Mouse (Mus musculus) urinary bladder, postnatal 10 days (tissue): Measurements from ENCODE around the gene Rpl22l1.
"Not testable (repeated sequence)": the region's sequence is repeated elsewhere in the genome, so short reads cannot be mapped to it uniquely, and the experiment has no call there.

Experiments
- DNase-seq: peaks from one replicate; pipeline ENCODE4 v3.0.0; 2022; ENCODE audit warnings: low spot score

Rpl22l1 gene

DNA sequence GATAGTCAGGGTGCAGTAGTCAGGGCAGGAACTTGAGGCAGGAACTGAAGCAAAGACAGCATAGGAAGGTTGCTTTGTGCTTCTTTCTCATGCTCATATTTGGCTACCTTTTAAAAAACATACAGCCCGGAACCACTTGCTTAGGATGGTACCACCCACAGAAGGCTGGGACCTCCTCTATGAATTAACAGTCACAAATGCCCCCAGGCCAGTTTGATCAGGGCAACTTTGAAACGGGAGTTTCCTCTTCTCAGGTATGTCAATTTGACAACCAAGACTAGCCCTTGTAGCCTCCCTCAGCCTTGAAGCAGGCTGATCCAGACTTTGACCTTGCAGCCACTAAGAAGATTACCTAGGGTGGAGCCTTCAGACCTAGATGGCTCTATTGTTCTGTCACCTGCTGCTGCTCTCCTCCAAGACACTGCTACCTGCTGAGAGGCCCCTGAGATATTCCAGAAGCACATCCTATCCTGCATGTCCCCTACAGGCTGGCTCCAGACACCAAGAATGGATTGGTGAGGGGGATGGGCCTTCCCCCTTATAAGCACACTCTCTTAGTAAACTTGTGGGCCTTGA lies 31.6 kb downstream of the Rpl22l1 start:
- DNase-seq, result no peak

DNA sequence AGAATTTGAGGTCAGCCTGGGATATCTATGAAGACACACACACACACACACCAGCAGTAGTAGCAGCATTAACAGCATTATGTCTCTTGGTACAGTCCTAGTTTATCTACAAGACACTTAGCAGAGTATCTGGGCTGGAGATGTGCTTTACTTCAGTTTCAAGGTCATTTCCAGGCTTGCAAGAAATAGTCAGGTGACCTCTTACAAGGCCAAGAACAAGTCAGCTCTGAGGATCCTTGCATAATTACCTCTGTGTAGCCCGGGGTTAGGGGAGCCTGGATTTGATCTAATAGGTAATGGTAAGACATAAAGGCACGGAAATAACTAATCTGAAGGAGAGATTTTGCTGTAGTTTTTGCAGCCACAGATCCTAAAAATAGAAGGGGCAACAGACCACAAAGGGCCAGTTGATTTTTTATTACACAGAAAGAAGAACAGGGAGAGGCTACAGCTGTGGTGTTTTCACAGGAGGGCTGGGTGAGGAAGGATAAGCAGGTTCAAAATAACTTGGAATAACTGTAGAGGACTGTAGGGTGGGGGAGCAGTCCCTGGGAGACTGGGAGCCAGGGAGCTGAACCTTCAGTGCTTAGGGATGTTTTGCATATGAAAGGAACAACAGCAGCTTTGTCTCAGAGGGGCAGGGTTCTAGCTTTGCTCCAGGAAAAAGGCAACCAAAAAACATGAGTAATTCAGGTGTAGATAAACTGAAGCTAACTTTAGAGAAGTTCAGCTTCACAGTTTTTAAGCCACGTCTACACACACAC lies 36.8 kb downstream of the Rpl22l1 start:
- no peak for DNase-seq

DNA sequence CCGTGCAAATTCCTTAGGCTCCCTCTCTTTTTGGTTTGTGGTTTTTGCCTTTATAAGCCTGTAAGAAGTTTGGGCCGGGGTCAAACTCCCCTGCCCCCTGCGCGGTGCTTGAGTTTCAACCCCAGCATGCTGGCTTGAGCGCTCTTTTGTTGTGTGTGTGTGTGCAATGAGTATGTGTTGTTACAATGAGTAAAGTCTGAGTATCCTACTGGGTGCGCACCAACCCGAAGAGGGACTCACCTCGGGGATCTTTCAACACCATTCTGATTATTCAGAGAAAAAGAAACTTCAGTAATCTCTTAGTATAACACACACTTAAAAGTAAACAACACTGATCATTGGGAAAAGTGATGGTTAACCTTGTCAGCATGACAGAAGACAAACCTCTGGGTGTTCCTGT lies 38.0 kb downstream of the Rpl22l1 start:
- no peak for DNase-seq

DNA sequence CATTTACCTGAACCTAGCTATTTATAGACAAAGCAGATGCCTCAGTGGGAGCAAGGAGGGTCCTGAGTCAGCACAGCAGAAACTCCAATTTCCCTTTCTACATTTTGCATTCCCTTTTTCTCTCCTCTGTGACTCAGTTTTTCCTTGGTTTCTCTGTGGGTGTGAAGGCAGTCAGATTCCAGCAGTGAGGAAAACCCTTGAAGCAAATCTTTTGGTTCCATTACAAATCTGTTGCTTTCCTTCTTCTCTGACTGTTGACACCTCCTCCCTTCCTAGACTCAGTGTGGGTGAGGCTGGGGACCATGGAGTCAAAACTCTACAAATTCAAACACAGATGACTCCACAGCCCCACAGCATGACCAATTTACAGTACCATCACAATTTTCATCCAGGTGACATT lies 41.9 kb downstream of the Rpl22l1 start:
- no peak for DNase-seq

DNA sequence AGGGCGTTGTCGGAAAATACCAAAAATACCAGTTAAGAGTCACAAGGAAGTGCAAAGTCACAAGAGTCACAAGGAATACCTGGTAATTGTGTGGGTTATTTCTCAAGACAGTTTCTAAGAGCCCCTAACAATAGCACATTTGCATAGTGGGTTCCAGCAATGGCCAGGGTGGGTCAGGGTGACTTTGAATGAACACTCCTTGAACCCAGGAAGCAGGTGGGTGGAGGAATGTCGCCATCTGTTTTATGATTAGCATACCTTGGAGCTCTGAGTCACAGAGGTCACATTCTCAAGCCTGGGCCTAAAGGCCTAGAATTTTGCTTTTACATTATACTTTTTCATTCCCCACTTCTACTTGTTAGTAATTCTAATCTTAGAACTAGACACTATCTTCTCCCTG lies 46.9 kb downstream of the Rpl22l1 start:
- DNase-seq, result not testable (repeated sequence)
